Mouse (Mus musculus): ENCODE measurements around the gene Msln.

DNA sequence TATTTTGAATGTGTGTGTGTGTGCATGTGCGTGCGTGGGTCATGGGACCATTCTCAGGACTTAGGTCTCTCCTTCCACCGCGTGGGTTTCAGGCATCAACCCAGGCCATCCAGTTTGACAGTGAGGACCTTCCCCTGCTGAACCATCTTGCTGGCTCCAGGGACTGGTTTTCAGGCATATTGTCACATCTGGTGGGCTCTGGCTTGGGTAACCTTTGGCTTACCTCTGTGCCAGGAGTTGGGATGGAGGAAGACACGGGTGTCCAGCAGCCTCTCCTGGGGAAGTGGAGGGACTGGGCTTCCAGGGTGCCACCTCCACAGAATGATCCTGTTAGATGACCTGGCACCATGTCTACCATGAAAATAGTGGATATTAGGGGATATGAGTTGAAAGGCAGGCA, 23.8 kb upstream of the Msln start:
- TF ChIP-seq CTCF (IDR thresholded peaks at IDR 0.05 in 2 of 3, conservative IDR thresholded peaks at IDR 0.05 in 1 of 3; ENCODE audit: control insufficient read depth in 1 of 3, insufficient read depth in 1 of 3, low read depth in 2 of 3, low read length in 3 of 3, poor library complexity in 1 of 3, severe bottlenecking in 1 of 3) = no peak
- no peak for TF ChIP-seq ZNF384 (IDR thresholded peaks at IDR 0.05; ENCODE audit: low read depth, low read length)
- no peak for TF ChIP-seq POLR2AphosphoS2 (IDR thresholded peaks at IDR 0.05; ENCODE audit: low read length)
- TF ChIP-seq POLR2A (IDR thresholded peaks at IDR 0.05; ENCODE audit: control insufficient read depth in 1 of 2, insufficient read depth in 1 of 2, low read depth in 1 of 2, low read length in 2 of 2, poor library complexity in 1 of 2) = no peak
